Mouse (Mus musculus): ENCODE data around the gene Mnat1. TPM values are rescaled to one million over a fixed set of nuclear protein-coding genes. Genes with fewer than 3 reads are reported as not detected.

The Mnat1 gene
- polyA plus RNA-seq, 1 experiment from 2014 or later, result 16.7 TPM

DNA sequence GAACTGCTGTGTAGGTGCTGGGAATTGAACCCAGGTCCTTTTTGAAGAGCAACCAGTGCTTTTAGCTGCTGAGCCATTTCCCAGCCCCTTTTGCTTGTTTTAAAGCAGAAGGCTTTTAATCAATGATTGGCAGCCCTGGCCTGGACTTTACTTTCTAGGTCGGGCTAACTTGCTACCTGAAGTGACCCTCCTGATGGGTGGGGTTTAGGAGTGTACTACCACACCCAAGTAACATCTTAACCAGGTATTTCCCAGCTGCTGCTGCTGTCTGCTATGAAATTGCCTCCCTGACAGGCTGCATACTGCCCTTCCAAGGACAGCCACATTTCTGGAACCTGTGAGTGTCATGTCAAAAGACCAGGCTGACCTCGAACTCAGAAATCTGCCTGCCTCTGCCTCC, 177.0 kb downstream of the Mnat1 start:
- no peak overlapping the region for H3K4me3 ChIP-seq
- H3K4me1 ChIP-seq, result no peaks in the 10 kb centered on the region
- H3K9me3 ChIP-seq, result no peaks in the 10 kb centered on the region
- H3K27me3 ChIP-seq (replicated peaks), result no peaks in the 10 kb centered on the region
- no peak overlapping the region for H3K4me2 ChIP-seq
- no peak overlapping the region for H3K9ac ChIP-seq
- 0 out of 2 replicates have a peak, but pooled peaks cover 8% of the 10 kb centered on the region for H3K36me3 ChIP-seq (replicated peaks)
- H3K27ac ChIP-seq, result no peak overlapping the region
- 89% methylated on average over 2 of the region's 2 CpGs for WGBS
- ATAC-seq (replicated peaks), result no peak

GRCm38 (mm10) chr12:73304636-73305035, 181.1 kb downstream of the Mnat1 start:
- Histone ChIP-seq H3K4me2 (no peak overlapping the region), H3K4me1 (no peaks in the 10 kb centered on the region), H3K9me3 (no peaks in the 10 kb centered on the region), H3K36me3 (replicated peaks) (0 out of 2 replicates have a peak, but pooled peaks cover 8% of the 10 kb centered on the region), H3K27me3 (replicated peaks) (no peaks in the 10 kb centered on the region), H3K9ac (no peak overlapping the region), H3K4me3 (no peak overlapping the region), H3K27ac (no peak overlapping the region)
- ATAC-seq (replicated peaks), result no peak
- 89% methylated on average over 4 of the region's 4 CpGs for WGBS

GRCm38 (mm10) chr12:73307750-73308149, 184.2 kb downstream of the Mnat1 start:
- WGBS, result 92% methylated on average over 4 of the region's 4 CpGs

GRCm38 (mm10) chr12:73308711-73309110, 185.2 kb downstream of the Mnat1 start:
- H3K4me1 ChIP-seq, result no peaks in the 10 kb centered on the region

More at GRCm38 (mm10) chr12:73307750-73308149, 184.2 kb downstream of the Mnat1 start:
- H3K9ac ChIP-seq, result no peak overlapping the region
- no peak overlapping the region for H3K4me2 ChIP-seq
- no peaks in the 10 kb centered on the region for H3K4me1 ChIP-seq
- no peaks in the 10 kb centered on the region for H3K36me3 ChIP-seq (replicated peaks)
- no peak overlapping the region for H3K27ac ChIP-seq
- H3K4me3 ChIP-seq, result no peak overlapping the region
- no peaks in the 10 kb centered on the region for H3K27me3 ChIP-seq (replicated peaks)
- no peak for ATAC-seq (replicated peaks)
- no peaks in the 10 kb centered on the region for H3K9me3 ChIP-seq

GRCm38 (mm10) chr12:73317706-73318686, 194.5 kb downstream of the Mnat1 start:
- no peaks in the 10 kb centered on the region for H3K36me3 ChIP-seq (replicated peaks)
- no peaks in the 10 kb centered on the region for H3K4me1 ChIP-seq
- no peak overlapping the region for H3K4me3 ChIP-seq
- no peak for ATAC-seq (replicated peaks)
- no peaks in the 10 kb centered on the region for H3K27me3 ChIP-seq (replicated peaks)
- WGBS, result 94% methylated on average over 7 of the region's 7 CpGs
- H3K9me3 ChIP-seq, result no peaks in the 10 kb centered on the region
- no peak overlapping the region for H3K27ac ChIP-seq
- H3K4me2 ChIP-seq, result no peak overlapping the region
- no peak overlapping the region for H3K9ac ChIP-seq

More at GRCm38 (mm10) chr12:73308711-73309110, 185.2 kb downstream of the Mnat1 start:
- ATAC-seq (replicated peaks), result no peak
- Histone ChIP-seq H3K36me3 (replicated peaks) (no peaks in the 10 kb centered on the region), H3K9me3 (no peaks in the 10 kb centered on the region), H3K27ac (no peak overlapping the region), H3K27me3 (replicated peaks) (no peaks in the 10 kb centered on the region), H3K9ac (no peak overlapping the region), H3K4me3 (no peak overlapping the region), H3K4me2 (no peak overlapping the region)
- 92% methylated on average over 2 of the region's 2 CpGs for WGBS

Other genes with a start within 250 kb of the Mnat1 start
- gene Six6, start 183.8 kb upstream of the Mnat1 start, polyA plus RNA-seq (2015; fragmentation: Nextera tagmentation; extraction: Ambion mirVana), result 0.61 and 1.5 TPM in 2 replicates
- 4.0 and 4.8 TPM in 2 replicates for gene 4930447C04Rik, start 182.9 kb upstream of the Mnat1 start, polyA plus RNA-seq (2015; fragmentation: Nextera tagmentation; extraction: Ambion mirVana)
- gene Six1, start 69.8 kb upstream of the Mnat1 start, polyA plus RNA-seq (2015; fragmentation: Nextera tagmentation; extraction: Ambion mirVana), result 0.82 and 1.3 TPM in 2 replicates
- gene Six4, start 10.3 kb upstream of the Mnat1 start, polyA plus RNA-seq (2015; fragmentation: Nextera tagmentation; extraction: Ambion mirVana), result 0.14 and 0.26 TPM in 2 replicates
- 14.8 and 16.6 TPM in 2 replicates for gene Trmt5, start 163.0 kb downstream of the Mnat1 start, polyA plus RNA-seq (2015; fragmentation: Nextera tagmentation; extraction: Ambion mirVana)
- 9.8 and 11.0 TPM in 2 replicates for gene Slc38a6, start 163.1 kb downstream of the Mnat1 start, polyA plus RNA-seq (2015; fragmentation: Nextera tagmentation; extraction: Ambion mirVana)

Measured in midbrain, embryonic 15.5 days (tissue).